Mouse (Mus musculus): ENCODE measurements around the gene Slc4a5. TPM values are rescaled to one million over a fixed set of nuclear protein-coding genes. Genes with fewer than 3 reads are reported as not detected.

The Slc4a5 gene
- total and polyA plus RNA-seq, 3 experiments: 0.04 TPM; not detected in 2

- H3K36me3 ChIP-seq (ENCODE audit: control insufficient read depth in 1 of 2, insufficient read depth in 2 of 2, low read length in 2 of 2): peaks cover 11 to 32% of the 10 kb centered on the region in 2 experiments
- peak within 1 kb of the TSS; percentile 86 for H3K27ac ChIP-seq (ENCODE audit: control insufficient read depth, low read depth, low read length)
- no peaks in the 10 kb centered on the region for H3K27me3 ChIP-seq (ENCODE audit: control insufficient read depth in 1 of 2, insufficient read depth in 2 of 2, low read length in 2 of 2)
- peaks cover 34% of the 10 kb centered on the region for H3K79me2 ChIP-seq (ENCODE audit: control insufficient read depth, insufficient read depth, low read length, poor library complexity)
- H3K4me3 ChIP-seq (ENCODE audit: control insufficient read depth in 1 of 2, insufficient read depth in 1 of 2, low read depth in 2 of 2, low read length in 2 of 2): peak within 1 kb of the TSS; percentile 66 to 90
- peak; percentile 98 for DNase-seq (ENCODE audit: low read depth, low spot score)
- H3K9ac ChIP-seq (ENCODE audit: control insufficient read depth, low read depth, low read length, poor library complexity, severe bottlenecking): peak within 1 kb of the TSS; percentile 94
- H3K9me3 ChIP-seq (replicated peaks; ENCODE audit: insufficient read depth, low read length): no peaks in the 10 kb centered on the region
- peaks cover 9 to 13% of the 10 kb centered on the region in 2 experiments for H3K4me1 ChIP-seq (ENCODE audit: control insufficient read depth in 1 of 2, insufficient read depth in 2 of 2, low read length in 2 of 2)
- peak; percentile 60; the same call in 1 of the 2 replicates for TF ChIP-seq TCF12 (IDR thresholded peaks at IDR 0.05; ENCODE audit: low read depth, low read length)
- TF ChIP-seq MYC (IDR thresholded peaks at IDR 0.05; ENCODE audit: low read depth, low read length): no peak; the same call in 1 of the 2 replicates
- peak; percentile 100 for TF ChIP-seq CHD2 (IDR thresholded peaks at IDR 0.05; ENCODE audit: low read length)
- TF ChIP-seq ZNF384 (IDR thresholded peaks at IDR 0.05; ENCODE audit: low read depth, low read length): peak; percentile 65
- TF ChIP-seq E2F4 (IDR thresholded peaks at IDR 0.05; ENCODE audit: borderline replicate concordance, low read depth, low read length): no peak
- TF ChIP-seq BHLHE40 (IDR thresholded peaks at IDR 0.05; ENCODE audit: borderline replicate concordance, low read depth, low read length): no peak
- peak; percentile 92 for TF ChIP-seq SIN3A (IDR thresholded peaks at IDR 0.05; ENCODE audit: low read length)
- TF ChIP-seq ETS1 (IDR thresholded peaks at IDR 0.05; ENCODE audit: low read depth, low read length): peak; percentile 30; the same call in 1 of the 2 replicates
- no peak; the same call in 1 of the 2 replicates for TF ChIP-seq KAT2A (conservative IDR thresholded peaks at IDR 0.05; ENCODE audit: low read depth, low read length)
- no peak for TF ChIP-seq EP300 (IDR thresholded peaks at IDR 0.05; ENCODE audit: low read depth in 1 of 2, low read length in 2 of 2)
- peak; percentile 81 for TF ChIP-seq MAX (IDR thresholded peaks at IDR 0.05; ENCODE audit: low read length)
- no peak for TF ChIP-seq ZKSCAN1 (IDR thresholded peaks at IDR 0.05; ENCODE audit: low read depth, low read length)
- peak; percentile 93 for TF ChIP-seq MXI1 (IDR thresholded peaks at IDR 0.05; ENCODE audit: low read depth, low read length)
- peak; percentile 48; the same call in 1 of the 2 replicates for TF ChIP-seq NRF1 (IDR thresholded peaks at IDR 0.05; ENCODE audit: insufficient read depth, low read depth, low read length, poor library complexity, severe bottlenecking)
- TF ChIP-seq HCFC1 (IDR thresholded peaks at IDR 0.05; ENCODE audit: low read depth, low read length): peak; percentile 88
- no peak for TF ChIP-seq GATA1 (IDR thresholded peaks at IDR 0.05; ENCODE audit: low read depth, low read length)
- peak; percentile 44; the same call in 1 of the 2 replicates for TF ChIP-seq USF1 (IDR thresholded peaks at IDR 0.05; ENCODE audit: low read depth, low read length)
- TF ChIP-seq TAL1 (IDR thresholded peaks at IDR 0.05; ENCODE audit: low read length): no peak
- TF ChIP-seq JUND (IDR thresholded peaks at IDR 0.05; ENCODE audit: low read depth, low read length): no peak
- TF ChIP-seq ZMIZ1 (IDR thresholded peaks at IDR 0.05; ENCODE audit: low read depth, low read length): peak; percentile 93
- no peak for TF ChIP-seq POLR2AphosphoS5 (IDR thresholded peaks at IDR 0.05; ENCODE audit: borderline replicate concordance, low read depth, low read length)
- peak; percentile 97 to 99 for TF ChIP-seq POLR2A (IDR thresholded peaks at IDR 0.05; ENCODE audit: control insufficient read depth in 1 of 2, insufficient read depth in 1 of 2, low read depth in 1 of 2, low read length in 2 of 2, poor library complexity in 1 of 2)
- no peak for TF ChIP-seq MYB (IDR thresholded peaks at IDR 0.05; ENCODE audit: low read depth, low read length)
- TF ChIP-seq ZC3H11A (IDR thresholded peaks at IDR 0.05; ENCODE audit: low read depth, low read length): no peak
- no peak for TF ChIP-seq RAD21 (IDR thresholded peaks at IDR 0.05; ENCODE audit: low read depth, low read length)
- no peak for TF ChIP-seq USF2 (IDR thresholded peaks at IDR 0.05; ENCODE audit: borderline replicate concordance in 1 of 2, insufficient read depth in 1 of 2, low read depth in 1 of 2, low read length in 2 of 2)
- no peak for TF ChIP-seq GABPA (IDR thresholded peaks at IDR 0.05; ENCODE audit: low read depth, low read length)
- 0 out of 2 replicates have a peak, but pooled peaks have one; percentile 50 for TF ChIP-seq UBTF (IDR thresholded peaks at IDR 0.05; ENCODE audit: borderline replicate concordance, insufficient read depth, low read depth, low read length)
- peak; percentile 96 for TF ChIP-seq POLR2AphosphoS2 (IDR thresholded peaks at IDR 0.05; ENCODE audit: low read length)
- TF ChIP-seq MEF2A (IDR thresholded peaks at IDR 0.05; ENCODE audit: extremely low read depth, insufficient replicate concordance, low read depth, low read length, poor library complexity, severe bottlenecking): no peak
- no peak for TF ChIP-seq CTCF (IDR thresholded peaks at IDR 0.05 in 2 of 3, conservative IDR thresholded peaks at IDR 0.05 in 1 of 3; ENCODE audit: control insufficient read depth in 1 of 3, insufficient read depth in 1 of 3, low read depth in 2 of 3, low read length in 3 of 3, poor library complexity in 1 of 3, severe bottlenecking in 1 of 3)
- TF ChIP-seq RCOR1 (IDR thresholded peaks at IDR 0.05; ENCODE audit: low read depth, low read length): no peak
- TF ChIP-seq ELF1 (IDR thresholded peaks at IDR 0.05; ENCODE audit: low read depth, low read length): peak; percentile 93
- peak; percentile 99 for TF ChIP-seq NELFE (IDR thresholded peaks at IDR 0.05; ENCODE audit: low read depth, low read length)
- TF ChIP-seq MAFK (IDR thresholded peaks at IDR 0.05; ENCODE audit: borderline replicate concordance, low read depth, low read length): no peak
These were observed 106.1 kb downstream of the Slc4a5 start, which contains the start of the genes Mthfd2 and Mob1a for GRCm38 (mm10) chr6:83325525-83326393. Gene Mthfd2 (minus strand): TSS chr6:83325908. Gene Mob1a (plus strand): TSS chr6:83326016.
